Mouse (Mus musculus): ENCODE measurements at regions not wholly inside any gene's neighbourhood (a gene's known extent, or its start where the extent isn't known, plus 50 kb on each side); places are given as distances from the start of the nearest gene placed in this dataset.

GRCm38 (mm10) chr9:92890063-92890462, 348.0 kb downstream of the Plod2 start:
- no peak for TF ChIP-seq POLR2A (IDR thresholded peaks at IDR 0.05; ENCODE audit: low read depth, low read length)
- no peak for TF ChIP-seq CTCF (IDR thresholded peaks at IDR 0.05; ENCODE audit: extremely low read depth, insufficient read length, insufficient replicate concordance, low read depth, low read length)

Measured in small intestine, adult 2 months (tissue).